Mouse (Mus musculus): Measurements from ENCODE around the gene Tmem132e.

Gene Tmem132e

DNA sequence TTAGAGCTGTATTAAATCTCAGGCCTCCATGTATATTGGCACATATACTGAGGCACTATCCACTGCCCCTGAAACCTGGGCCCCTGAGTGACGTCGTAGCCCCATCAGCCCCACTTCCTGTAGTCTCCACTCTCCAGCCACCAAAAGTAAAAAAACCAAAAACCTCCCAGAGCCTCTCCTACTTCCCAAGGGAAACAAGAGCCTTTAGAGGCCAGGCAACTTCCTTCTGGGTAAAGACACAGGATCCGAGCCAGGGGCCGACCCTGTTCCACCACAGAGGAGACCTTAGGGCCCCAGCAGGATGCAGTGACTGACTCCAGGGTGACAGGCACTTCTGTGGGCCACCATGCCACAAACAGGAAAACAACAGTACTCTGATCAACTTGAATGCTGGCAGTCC, 40.1 kb downstream of the Tmem132e start:
- no peak for DNase-seq (ENCODE audit: low spot score in 2 of 2)

GRCm38 (mm10) chr11:82434091-82434831, 45.6 kb downstream of the Tmem132e start:
- DNase-seq (ENCODE audit: low spot score in 2 of 2) = no peak

DNA sequence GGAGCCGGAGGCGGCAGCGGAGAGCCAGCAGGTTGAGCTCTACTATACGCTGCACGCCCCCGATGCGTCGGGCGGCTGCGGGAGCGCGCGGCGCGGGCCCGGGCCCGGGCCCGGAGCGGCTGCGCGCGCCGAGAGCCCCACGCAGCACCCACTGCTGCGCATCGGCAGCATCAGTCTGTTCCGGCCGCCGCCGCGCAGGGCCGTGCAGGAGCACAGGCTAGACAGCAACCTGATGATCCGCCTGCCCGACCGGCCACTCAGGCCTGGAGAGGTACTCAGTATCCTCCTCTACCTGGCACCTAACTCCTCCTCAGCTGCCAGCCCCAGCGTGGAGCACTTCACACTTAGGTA, 46.1 kb downstream of the Tmem132e start:
- no peak for DNase-seq (ENCODE audit: low spot score in 2 of 2)

GRCm38 (mm10) chr11:82448485-82448884, 59.8 kb downstream of the Tmem132e start:
- no peak for DNase-seq (ENCODE audit: low spot score in 2 of 2)

- no peak for DNase-seq (ENCODE audit: low spot score in 2 of 2)
These were observed 63.8 kb downstream of the Tmem132e start for GRCm38 (mm10) chr11:82452516-82452915.

- no peak for DNase-seq (ENCODE audit: low spot score in 2 of 2)
These were observed 64.5 kb downstream of the Tmem132e start for GRCm38 (mm10) chr11:82453230-82453629.

- no peak for DNase-seq (ENCODE audit: low spot score in 2 of 2)
These were observed 72.6 kb downstream of the Tmem132e start for GRCm38 (mm10) chr11:82461326-82461725.

GRCm38 (mm10) chr11:82465536-82465935, 76.8 kb downstream of the Tmem132e start:
- no peak for DNase-seq (ENCODE audit: low spot score in 2 of 2)

DNA sequence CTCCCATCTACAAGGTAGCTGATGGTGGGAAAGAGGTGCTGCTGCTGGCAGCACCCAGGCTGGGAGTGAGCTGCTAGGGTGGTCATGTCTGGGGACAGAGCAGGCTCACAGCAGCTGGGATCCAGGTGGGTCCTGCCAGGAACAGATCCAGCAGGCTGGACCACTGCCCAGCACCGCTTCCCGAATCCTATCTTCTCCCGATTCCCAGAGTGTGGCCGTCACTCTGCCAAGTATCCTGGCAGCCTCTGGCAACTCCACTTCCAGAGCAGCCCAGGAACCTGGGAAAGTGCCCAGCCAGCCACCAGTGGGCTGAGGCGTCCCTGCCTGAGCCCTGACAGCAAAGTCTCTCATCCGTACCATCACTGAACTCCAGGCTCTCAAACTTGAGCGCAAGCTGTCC, 78.5 kb downstream of the Tmem132e start:
- no peak for DNase-seq (ENCODE audit: low spot score in 2 of 2)

DNA sequence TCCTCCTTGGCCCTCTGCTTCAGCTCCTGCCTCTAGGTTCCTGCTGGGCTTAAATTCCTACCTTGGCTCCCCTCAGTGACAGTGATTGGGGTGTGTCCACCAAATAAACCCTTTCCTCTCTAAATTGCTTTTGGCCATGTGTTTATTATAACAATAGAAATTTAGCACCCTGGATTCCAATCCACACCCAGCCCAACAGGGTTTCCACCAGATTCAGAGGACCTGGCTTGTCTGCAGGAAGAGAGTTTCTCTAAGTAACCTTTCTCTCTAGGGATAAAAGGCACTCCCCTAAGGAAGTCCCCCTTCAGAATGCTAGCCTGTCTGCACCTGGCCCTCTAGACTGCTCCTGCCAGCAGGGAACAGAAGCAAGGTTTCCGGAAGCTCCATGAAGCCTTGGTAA, 82.4 kb downstream of the Tmem132e start:
- no peak for DNase-seq (ENCODE audit: low spot score in 2 of 2)

- no peak for DNase-seq (ENCODE audit: low spot score in 2 of 2)
These were observed 84.5 kb downstream of the Tmem132e start for GRCm38 (mm10) chr11:82473137-82473621.

GRCm38 (mm10) chr11:82476092-82476491, 87.4 kb downstream of the Tmem132e start:
- DNase-seq (ENCODE audit: low spot score in 2 of 2) = no peak

DNA sequence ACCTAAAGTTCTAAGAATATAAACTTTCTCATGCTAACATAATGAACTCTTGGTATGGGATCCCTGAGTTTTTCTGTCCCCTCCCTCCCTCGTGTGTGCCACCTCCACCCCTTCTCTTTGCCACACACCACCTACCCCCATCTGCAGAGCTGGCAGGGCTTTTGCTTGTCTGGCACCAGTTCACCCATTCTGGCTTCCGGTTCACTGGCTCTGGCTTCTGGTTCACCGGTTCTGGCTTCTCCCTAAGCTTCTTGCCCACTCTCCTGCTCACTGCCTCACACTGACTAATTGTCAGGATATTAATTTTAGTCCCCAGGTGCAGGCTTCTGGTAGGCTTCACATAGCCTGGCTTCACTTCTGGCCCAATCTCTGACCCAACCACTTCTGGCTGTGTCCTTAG, 88.7 kb downstream of the Tmem132e start:
- DNase-seq (ENCODE audit: low spot score in 2 of 2) = no peak

- DNase-seq (ENCODE audit: low spot score in 2 of 2) = no peak
These were observed 92.2 kb downstream of the Tmem132e start for GRCm38 (mm10) chr11:82480941-82481340.

DNA sequence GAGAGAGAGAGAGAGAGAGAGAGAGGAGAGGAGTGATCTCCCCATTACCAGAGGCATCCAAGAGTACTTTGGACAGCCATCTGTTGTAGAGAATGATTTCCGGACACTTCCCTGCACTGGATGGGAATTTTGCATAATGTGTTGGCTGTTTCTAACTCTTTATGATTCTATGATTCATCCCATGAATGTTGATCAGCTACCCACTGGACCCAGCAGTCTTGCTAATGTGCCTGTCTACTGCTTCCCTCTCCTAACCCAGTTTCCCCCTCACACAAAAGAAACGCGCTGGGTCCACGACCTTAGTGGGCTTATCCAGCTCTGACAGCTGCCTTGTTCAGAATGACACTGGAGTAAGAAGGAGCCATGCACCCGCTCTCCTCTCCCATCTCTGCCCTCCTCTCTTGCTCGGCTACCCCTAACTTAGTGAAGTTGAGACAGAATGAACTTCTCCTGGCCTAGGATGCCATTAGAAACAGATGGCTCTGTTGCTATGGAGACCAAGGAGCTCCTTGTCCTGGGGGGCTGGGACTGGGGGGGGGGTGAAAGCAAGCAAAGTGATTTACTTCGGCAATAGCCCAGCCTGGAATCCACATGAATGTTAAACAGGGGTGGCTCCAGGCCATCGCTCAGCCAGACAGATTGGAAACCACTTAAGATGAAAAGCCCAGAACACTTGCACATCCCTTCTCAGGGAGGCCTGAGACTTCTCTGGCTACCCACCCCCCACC, 98.8 kb downstream of the Tmem132e start:
- no peak for DNase-seq (ENCODE audit: low spot score in 2 of 2)

DNA sequence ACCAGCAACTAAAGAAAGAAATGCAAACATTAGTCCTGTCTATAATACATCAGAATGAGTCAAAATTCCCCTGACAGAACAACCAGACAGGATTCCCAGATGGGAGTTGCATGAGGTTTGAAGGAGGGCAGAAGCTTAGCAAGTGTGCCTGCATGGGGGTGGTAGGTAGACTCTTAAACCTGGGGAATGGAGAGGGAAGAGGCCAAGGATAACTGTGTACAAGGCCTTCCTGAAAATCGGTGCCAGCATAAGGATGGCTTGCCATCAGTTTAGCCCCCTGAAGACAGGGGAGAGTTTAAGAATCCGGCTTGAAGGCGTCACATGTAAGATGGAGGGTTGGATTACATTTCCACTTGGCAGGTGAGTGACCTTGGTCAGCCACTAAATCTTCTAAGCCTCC, 102.2 kb downstream of the Tmem132e start:
- DNase-seq (ENCODE audit: low spot score in 2 of 2) = no peak
